ENCODE assay signal across 22 mouse cellular contexts in the genomic region with DNA sequence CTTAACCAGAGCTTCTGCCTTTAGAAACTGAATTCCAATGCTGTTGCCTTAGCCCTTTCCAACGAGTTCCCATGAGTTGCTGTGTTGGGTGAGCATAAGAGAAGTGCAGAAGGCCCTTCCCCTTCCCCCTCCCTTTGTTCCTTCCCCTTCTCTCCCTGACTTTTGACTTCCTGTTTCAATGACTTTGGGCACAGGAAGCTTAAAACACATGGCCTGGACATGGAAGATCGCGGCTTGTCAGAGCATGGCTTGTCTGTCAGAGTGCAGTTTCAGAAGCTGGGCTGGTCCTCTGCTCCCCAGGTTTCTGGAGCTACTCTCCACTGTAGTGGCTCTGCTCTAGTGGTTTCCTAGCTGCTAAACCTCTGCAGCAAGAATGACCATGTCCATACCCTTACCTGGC. TPM values are rescaled to one million over a fixed set of nuclear protein-coding genes. Genes with fewer than 3 reads are reported as not detected.
DNase-seq lines count a peak whose midpoint lies in the region; ATAC-seq lines count a peak whose summit lies in the region.
"Had no signal": no experiment of that assay in that cellular context is flagged by ENCODE, and none has a peak within 500 bp of the region (broad histone marks: within the 10 kb centered on the region; RNA-seq: fewer than 3 reads in every experiment).

No protein-coding gene starts in this region.

- no peaks in the 10 kb centered on the region for H3K27me3 ChIP-seq in liver, embryonic 13.5 days
- no peaks in the 10 kb centered on the region for H3K27me3 ChIP-seq in liver, embryonic 11.5 days (replicated peaks; ENCODE audit: control insufficient read depth, insufficient read depth, low read length)
- H3K27me3 ChIP-seq: intestine, embryonic 15.5 days; limb, embryonic 15.5 days; midbrain, embryonic 13.5 days had no signal

- intact Hi-C loops in heart, postnatal 14 days (cut with DNase I) = no loop called here

- no peak overlapping the region for H3K4me2 ChIP-seq in liver, embryonic 13.5 days
- H3K4me2 ChIP-seq in liver, embryonic 11.5 days = no peak overlapping the region
- H3K4me2 ChIP-seq: hindbrain, embryonic 14.5 days; intestine, embryonic 15.5 days; limb, embryonic 15.5 days; midbrain, embryonic 13.5 days had no signal

- H3K4me1 ChIP-seq in liver, embryonic 13.5 days (replicated peaks) = peaks cover 34% of the 10 kb centered on the region
- H3K4me1 ChIP-seq in liver, embryonic 11.5 days (replicated peaks; ENCODE audit: control insufficient read depth, insufficient read depth, low read length) = peaks cover 25% of the 10 kb centered on the region

- H3K27ac ChIP-seq in liver, embryonic 13.5 days = no peak overlapping the region; the same call in 1 of the 2 replicates
- no peak overlapping the region for H3K27ac ChIP-seq in liver, embryonic 11.5 days (ENCODE audit: low read depth, low read length)
- H3K27ac ChIP-seq: heart, adult 2 months; hindbrain, embryonic 14.5 days; intestine, embryonic 15.5 days; limb, embryonic 15.5 days; midbrain, embryonic 13.5 days had no signal

- no peaks in the 10 kb centered on the region for H3K9me3 ChIP-seq in liver, embryonic 13.5 days (replicated peaks)
- peaks cover 3% of the 10 kb centered on the region; the same call in 1 of the 2 replicates for H3K9me3 ChIP-seq in liver, embryonic 11.5 days (ENCODE audit: control insufficient read depth, low read length)
- H3K9me3 ChIP-seq: intestine, embryonic 15.5 days; limb, embryonic 15.5 days; midbrain, embryonic 13.5 days had no signal

- H3K36me3 ChIP-seq in liver, embryonic 13.5 days = peaks cover 13% of the 10 kb centered on the region
- peaks cover 7% of the 10 kb centered on the region; the same call in 1 of the 2 replicates for H3K36me3 ChIP-seq in liver, embryonic 11.5 days (ENCODE audit: control insufficient read depth, insufficient read depth, low read length)

- H3K9ac ChIP-seq in liver, embryonic 13.5 days = no peak overlapping the region
- no peak overlapping the region for H3K9ac ChIP-seq in liver, embryonic 11.5 days (ENCODE audit: low read depth, low read length)
- H3K9ac ChIP-seq: hindbrain, embryonic 14.5 days; intestine, embryonic 15.5 days; limb, embryonic 15.5 days; midbrain, embryonic 13.5 days had no signal

- peak; percentile 24; the same call in 1 of the 2 replicates for ATAC-seq in liver, embryonic 13.5 days (ENCODE audit: low read depth)
- no peak; the same call in 1 of the 2 replicates for ATAC-seq in liver, embryonic 11.5 days (replicated peaks; ENCODE audit: low FRiP score)
- peak; percentile 93 for ATAC-seq in granulocyte monocyte progenitor cell, adult 5-6 weeks (replicated peaks; ENCODE audit: poor library complexity, severe bottlenecking)
- ATAC-seq in neutrophil, adult 5-6 weeks (ENCODE audit: extremely low read depth, insufficient number of reproducible peaks, low FRiP score, poor library complexity, severe bottlenecking) = peak; percentile 46; the same call in 1 of the 2 replicates
- ATAC-seq: intestine, embryonic 15.5 days; midbrain, embryonic 13.5 days had no signal

- peak; percentile 94 for DNase-seq in heart, adult 11 months
- DNase-seq in heart, postnatal 14 days = no peak
- DNase-seq in liver, embryonic 13.5 days = no peak
- no peak for DNase-seq in liver, embryonic 11.5 days (ENCODE audit: low spot score)
- no peak for DNase-seq in layer of hippocampus, adult 9-10 months (ENCODE audit: low spot score)
- no peak for DNase-seq in thymus, adult 18-20 months
- DNase-seq: adrenal gland, adult 8-10 months; cerebellum, adult 11 months; cerebellum, postnatal 10 days; embryo, embryonic 11 days; heart, adult 2 months; lung, adult 2 months; lung, postnatal 36 days; right cerebral cortex, postnatal 4 days; thymus, postnatal 25 days had no signal

- H3K4me3 ChIP-seq in liver, embryonic 13.5 days (replicated peaks) = no peak overlapping the region
- H3K4me3 ChIP-seq in liver, embryonic 11.5 days (ENCODE audit: low read depth, low read length) = no peak overlapping the region
- H3K4me3 ChIP-seq: heart, adult 2 months; intestine, embryonic 15.5 days; limb, embryonic 15.5 days; midbrain, embryonic 13.5 days; myocyte had no signal

- 29% methylated on average over 3 of the region's 3 CpGs for WGBS in liver, embryonic 13.5 days (ENCODE audit: insufficient replicate concordance)
- WGBS in liver, embryonic 11.5 days = 45% methylated on average over 3 of the region's 3 CpGs

RNA-seq across cellular contexts. Expression of a gene that starts 17.3 kb away (rescaled TPM):
- total RNA-seq in heart, postnatal 14 days (2021) = 10 to 100 TPM; 38.9 to 39.7 TPM
- 7.8 and 10.6 TPM in 2 replicates for polyA plus RNA-seq in liver, embryonic 13.5 days (2015; fragmentation: Nextera tagmentation; extraction: Ambion mirVana)
- 28.3 and 30.1 TPM in 2 replicates for polyA plus RNA-seq in liver, embryonic 11.5 days (2014; fragmentation: Nextera tagmentation; extraction: Ambion mirVana)
- total RNA-seq in granulocyte monocyte progenitor cell, adult 5-6 weeks (2014; fragmentation: Nextera tagmentation) = 25.3 and 28.8 TPM in 2 replicates
- total RNA-seq in granulocyte monocyte progenitor cell, adult 5-6 weeks (2017) = 28.7 and 30.9 TPM in 2 replicates
- total RNA-seq in neutrophil, adult 5-6 weeks (2017) = 58.8 and 60.4 TPM in 2 replicates
